Mouse (Mus musculus) megakaryocyte, embryonic 14.5 days (primary cell): Measurements from ENCODE around the gene Atp5c1.

ENCODE experiments used
- FLI1 ChIP-seq: IDR thresholded peaks from 2 replicates; pipeline ENCODE4 v1.6.1; 2012; ENCODE audit warnings: low read length, inconsistent platforms, mixed read lengths
- GATA1 ChIP-seq: IDR thresholded peaks from 3 replicates; pipeline ENCODE4 v1.6.1; 2012; ENCODE audit warnings: mixed read lengths, low read length, inconsistent platforms, borderline replicate concordance

DNA sequence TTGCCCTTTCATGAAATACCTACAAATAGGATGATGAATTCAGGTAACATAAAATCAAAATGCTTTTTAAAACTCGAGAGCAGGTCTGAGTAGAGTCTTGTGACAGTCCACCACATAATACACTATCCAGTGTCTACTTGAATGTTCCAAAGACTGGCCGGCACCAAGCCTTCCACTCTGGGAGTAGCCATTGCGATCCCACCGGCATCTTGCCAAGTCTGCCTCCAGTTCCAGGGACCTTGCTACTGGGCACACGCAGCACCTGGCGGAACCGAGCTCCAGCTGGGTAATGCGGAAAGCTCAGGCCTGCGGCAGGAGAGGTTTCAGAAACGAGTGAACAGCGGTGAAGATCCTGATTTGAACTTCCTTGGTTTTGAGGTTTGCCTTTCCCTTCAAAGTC lies 59.0 kb downstream of the Atp5c1 start:
- TF ChIP-seq GATA1: no peak
- no peak for TF ChIP-seq FLI1
